Mouse (Mus musculus) liver, embryonic 14.5 days (tissue): ENCODE data around the gene Lrrfip2.

Experiments
- CTCF ChIP-seq: IDR thresholded peaks from 2 replicates; pipeline ENCODE4 v1.5.1; 2016; ENCODE audit warnings: antibody characterized with exemption, low read depth, control low read depth
- EP300 ChIP-seq: IDR thresholded peaks from 2 replicates; pipeline ENCODE4 v1.6.1; 2016; ENCODE audit warnings: antibody characterized with exemption, low read depth

GRCm38 (mm10) chr9:111103293-111103692 lies 14.1 kb upstream of the Lrrfip2 start:
- no peak for TF ChIP-seq CTCF
- no peak for TF ChIP-seq EP300
